Mouse (Mus musculus): ENCODE data around the gene Yipf4.

The Yipf4 gene

DNA sequence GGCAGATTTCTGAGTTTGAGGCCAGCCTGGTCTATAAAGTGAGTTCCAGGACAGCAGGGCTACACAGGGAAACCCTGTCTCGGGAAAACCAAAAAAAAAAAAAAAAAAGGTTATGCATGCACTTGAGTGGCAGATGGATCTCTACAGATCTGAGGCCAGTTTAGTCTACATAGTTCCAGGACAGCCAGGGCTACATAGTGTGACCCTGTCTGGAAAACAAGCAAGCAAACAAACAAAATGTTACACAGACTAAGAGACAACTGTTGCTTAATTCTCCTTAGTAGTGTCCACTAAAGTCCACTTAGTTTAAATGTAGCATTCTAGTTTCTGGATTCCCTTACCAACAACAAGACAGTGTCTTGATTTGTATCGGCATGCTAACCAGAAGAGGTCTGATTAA lies 36.8 kb downstream of the Yipf4 start:
- DNase-seq (ENCODE audit: low read depth): no peak

DNA sequence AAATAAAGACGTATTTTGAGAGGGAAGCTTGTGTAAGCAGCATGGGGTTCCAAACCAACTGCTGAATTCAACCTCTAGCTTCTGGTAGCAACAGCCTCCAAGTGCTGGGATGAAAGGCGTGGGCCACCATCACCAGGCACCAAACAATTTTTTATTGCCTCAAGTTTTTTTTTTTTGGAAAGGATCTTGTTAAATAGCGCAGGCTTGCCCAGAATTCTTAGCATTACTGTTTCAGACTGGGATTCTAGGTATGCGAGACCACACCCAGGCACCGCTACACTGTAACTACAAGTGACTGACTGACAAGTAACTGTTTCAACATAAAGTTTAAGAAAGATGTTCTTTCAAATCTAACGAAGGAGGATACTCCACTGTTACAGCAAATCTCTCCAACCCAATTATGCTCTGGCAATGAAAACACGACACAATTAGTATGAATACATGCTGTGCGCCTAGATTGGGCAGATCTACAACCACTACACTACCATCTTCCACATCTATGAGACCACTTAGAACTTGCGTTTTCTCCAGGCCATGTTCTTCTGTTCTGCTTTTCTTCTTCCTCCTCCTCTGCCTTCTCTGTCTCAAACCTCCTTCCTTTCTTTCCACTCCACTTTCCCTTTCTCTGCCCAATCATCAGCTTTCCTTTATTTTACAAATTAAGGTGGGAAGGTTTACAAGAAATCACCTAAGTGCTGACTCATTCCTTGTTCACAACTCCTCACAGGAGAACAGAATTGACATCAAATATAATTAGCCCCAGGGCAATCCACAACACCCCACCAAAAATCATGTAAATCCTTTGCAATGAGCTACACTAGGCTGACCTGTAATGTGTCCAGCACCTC lies 37.7 kb downstream of the Yipf4 start:
- DNase-seq (ENCODE audit: low read depth): no peak

DNA sequence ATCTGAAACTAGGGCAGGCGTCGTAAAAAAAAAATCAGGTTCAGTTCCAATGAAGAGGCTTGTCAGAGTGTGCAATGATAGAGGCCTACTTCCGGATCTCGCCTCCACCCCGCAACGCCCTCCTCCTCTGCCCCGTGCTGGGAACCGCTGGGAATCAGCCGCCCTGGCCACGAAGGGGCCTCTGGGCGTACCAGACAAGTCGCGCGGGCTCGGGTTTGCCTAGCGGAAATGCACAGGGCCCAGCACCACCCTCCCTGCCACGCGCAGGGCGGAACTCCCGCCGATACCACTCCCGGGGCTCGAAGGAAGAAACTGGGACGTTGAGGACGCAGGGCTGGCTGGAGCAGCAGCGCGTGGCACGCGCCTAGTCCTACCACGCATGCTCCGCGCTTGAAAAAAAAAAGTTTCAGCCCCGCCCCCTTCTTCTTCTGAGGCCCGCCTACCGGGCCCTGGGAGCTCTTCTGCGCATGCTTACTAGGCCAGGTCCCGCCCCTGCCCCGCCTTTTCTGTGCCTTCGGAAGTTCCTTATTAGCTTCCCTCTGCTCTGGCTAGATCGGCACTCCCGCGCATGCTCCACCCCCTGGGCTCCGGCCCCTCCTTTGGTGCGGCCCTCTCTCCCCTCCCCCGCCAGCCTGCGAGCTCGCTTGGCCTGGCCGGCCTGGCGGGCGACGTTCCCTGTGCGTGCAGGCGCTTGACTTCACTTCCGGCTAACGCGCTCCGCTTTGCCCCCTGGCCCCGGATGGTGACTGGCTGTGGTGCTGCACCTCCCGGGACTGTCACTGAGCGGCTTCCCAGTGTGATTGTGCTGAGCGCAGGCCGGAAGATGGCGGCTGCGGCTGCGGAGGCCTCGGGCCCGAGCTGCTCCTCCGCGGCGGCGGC lies 38.7 kb downstream of the Yipf4 start, which contains the start of gene Birc6:
Gene Birc6 (plus strand): TSS at position 567 of the 879 bp plus-strand sequence.
- DNase-seq (ENCODE audit: low read depth): peak; percentile 99

DNA sequence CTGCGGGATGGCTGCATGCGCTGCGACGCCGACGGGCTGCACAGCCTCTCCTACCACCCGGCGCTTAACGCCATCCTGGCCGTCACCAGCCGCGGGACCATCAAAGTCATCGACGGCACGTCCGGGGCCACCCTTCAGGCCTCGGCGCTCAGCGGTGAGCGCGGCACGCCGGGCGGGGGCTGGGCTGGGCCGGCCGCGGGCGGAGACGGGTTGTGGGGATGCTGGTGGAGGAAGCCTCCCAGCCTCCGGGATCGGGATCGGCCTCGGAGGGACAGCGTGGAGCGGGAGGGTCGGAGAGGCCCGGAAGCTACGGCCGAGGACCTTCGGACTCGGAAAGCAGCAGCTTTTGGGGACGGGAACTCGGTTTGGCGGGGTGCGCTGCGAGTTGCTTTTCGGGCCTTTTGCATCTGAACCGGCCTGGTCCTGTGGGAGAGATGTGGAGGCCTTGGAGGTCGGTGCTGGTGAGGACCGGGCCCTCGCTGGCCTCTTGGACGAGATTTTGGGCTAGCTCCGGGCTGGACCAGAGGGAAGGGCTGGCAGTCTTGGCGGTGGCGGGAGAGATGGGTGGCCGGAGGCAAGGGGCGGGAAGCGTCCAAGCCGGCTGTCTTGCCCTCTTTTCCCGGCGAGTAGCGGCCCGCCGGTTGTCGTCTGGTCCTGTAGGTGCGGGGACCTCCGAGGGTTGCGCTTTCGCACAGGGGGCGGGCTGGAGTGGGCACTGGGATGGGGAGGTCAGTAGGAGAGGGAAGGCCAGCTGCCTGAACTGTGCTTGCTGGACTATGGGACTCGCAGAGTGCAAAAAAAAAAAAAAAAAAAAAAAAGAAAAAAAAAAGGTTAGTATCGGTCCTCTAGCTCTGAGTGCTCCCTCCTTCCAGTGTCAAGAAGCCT lies 39.6 kb downstream of the Yipf4 start:
- DNase-seq (ENCODE audit: low read depth): peak; percentile 30

DNA sequence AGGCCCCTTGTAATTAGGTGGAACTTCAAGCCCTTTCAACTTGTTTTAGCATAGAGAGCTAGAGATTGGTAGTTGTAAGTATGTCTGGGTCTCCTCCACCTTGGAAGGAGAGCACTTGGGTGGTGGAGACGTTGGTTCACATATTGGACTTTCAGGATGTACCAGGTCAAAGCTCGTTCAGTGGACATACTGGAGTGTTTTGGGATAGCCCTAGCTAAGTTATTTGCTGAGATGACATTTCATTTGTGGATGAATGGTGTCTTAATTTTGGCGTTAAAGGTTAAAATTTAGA lies 40.2 kb downstream of the Yipf4 start:
- no peak for DNase-seq (ENCODE audit: low read depth)

DNA sequence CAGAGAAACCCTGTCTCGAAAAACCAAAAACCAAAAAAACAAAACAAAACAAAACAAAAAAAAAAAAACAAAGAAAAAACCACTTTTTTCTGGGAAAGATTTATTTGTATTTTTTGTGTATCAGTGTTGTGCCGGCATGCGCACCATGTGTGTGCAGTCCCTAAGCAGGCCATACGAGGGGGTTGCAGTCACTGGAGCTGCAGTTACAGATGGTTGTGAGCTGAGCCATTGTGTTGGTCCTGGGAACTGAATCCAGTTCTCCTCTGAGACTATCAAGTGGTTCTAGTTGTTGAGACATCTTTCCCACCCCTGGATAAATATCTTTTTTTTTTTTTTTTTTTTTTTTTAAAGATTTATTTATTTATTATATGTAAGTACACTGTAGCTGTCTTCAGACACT lies 45.7 kb downstream of the Yipf4 start:
- no peak for DNase-seq (ENCODE audit: low read depth)

DNA sequence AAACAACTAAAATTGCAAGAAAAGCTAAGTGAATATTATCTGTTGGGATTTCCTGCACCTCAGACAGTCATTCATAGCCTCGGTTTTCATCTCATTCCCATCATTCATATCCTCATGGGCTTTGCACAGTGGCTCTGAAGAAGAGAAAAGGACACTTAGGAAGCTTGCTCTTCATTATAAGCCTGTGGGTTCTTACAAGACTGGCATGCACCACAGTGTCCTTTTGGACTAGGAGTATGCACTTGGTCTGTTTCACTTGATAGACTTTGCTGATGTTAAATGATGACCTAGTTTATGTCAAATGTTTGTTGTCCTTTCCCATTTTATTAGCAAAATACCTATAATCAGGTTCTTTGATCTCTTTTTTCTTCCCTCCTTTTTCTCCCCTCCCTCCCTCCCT lies 48.2 kb downstream of the Yipf4 start:
- no peak for DNase-seq (ENCODE audit: low read depth)

DNA sequence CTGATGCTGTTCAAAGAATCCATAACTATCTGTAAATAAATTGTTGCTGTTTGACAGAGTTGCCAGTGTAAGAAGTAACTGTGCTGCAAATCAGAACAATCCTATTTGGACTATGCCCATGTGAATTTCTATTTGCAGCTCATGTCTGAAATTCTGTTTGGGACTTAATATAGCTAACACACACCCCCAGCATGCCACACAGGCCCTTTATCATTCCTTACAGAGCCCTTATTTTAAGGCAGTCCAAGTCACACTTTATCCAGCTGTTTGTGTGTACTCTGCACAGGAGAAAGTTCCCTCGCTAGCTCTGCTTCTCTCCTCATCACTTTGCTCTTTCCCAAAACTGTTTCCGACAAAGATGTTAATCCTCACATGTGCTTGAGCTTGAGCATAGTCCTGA lies 54.3 kb downstream of the Yipf4 start:
- DNase-seq (ENCODE audit: low read depth): no peak

Measured in c-Kit-positive CD71-positive TER-119-negative erythroid progenitor cells, embryonic 14.5 days (primary cell).